Mouse (Mus musculus) Patski (cell line): ENCODE measurements around the gene Kcnab2. TPM values are rescaled to one million over a fixed set of nuclear protein-coding genes. Genes with fewer than 3 reads are reported as not detected.
A peak's percentile ranks its signal among the peaks of the same experiment; 100 is the strongest.

Experiments used
- ATAC-seq: fragments of 100-300 bp; one replicate; pipeline ENCODE4 v1.8.0; 2021
- CTCF ChIA-PET: fragments of 350-600 bp; sonication (Branson Sonifier 250); formaldehyde crosslinking; loops from one replicate; lab custom pipeline; 2022; ENCODE audit warnings: inconsistent platforms; lab: Charles Lee
- POLR2A ChIA-PET: fragments of 350-600 bp; sonication (Branson Sonifier 250); formaldehyde crosslinking; loops from one replicate; lab custom pipeline; 2022; ENCODE audit warnings: antibody characterized with exemption, inconsistent platforms; lab: Charles Lee
- DNase-seq: peaks from one replicate; pipeline ENCODE4 v3.0.0-alpha.2; 2011; ENCODE audit warnings: low read depth, low spot score
- H3K27me3 ChIP-seq: fragments of 371-371 bp; one replicate; pipeline ENCODE4 v1.5.1; 2021
- CTCF ChIP-seq: fragments of 100-300 bp; IDR thresholded peaks from one replicate; pipeline ENCODE4 v1.5.1; 2021
- in situ Hi-C: fragments of 300-500 bp; cut with MboI; formaldehyde crosslinking; loops from 3 replicates; pipeline ENCODE4 v1.11.1; 2018; ENCODE audit warnings: low pct_unique_long_range_greater_than_20kb, mixed read lengths
- polyA plus RNA-seq: library from polyadenylated mRNA; unstranded; gene quantifications from one replicate; pipeline ENCODE4 v1.2.3, GENCODE M21; 2021

Kcnab2 gene
- polyA plus RNA-seq, 1 experiment from 2014 or later = 5.6 TPM

DNA sequence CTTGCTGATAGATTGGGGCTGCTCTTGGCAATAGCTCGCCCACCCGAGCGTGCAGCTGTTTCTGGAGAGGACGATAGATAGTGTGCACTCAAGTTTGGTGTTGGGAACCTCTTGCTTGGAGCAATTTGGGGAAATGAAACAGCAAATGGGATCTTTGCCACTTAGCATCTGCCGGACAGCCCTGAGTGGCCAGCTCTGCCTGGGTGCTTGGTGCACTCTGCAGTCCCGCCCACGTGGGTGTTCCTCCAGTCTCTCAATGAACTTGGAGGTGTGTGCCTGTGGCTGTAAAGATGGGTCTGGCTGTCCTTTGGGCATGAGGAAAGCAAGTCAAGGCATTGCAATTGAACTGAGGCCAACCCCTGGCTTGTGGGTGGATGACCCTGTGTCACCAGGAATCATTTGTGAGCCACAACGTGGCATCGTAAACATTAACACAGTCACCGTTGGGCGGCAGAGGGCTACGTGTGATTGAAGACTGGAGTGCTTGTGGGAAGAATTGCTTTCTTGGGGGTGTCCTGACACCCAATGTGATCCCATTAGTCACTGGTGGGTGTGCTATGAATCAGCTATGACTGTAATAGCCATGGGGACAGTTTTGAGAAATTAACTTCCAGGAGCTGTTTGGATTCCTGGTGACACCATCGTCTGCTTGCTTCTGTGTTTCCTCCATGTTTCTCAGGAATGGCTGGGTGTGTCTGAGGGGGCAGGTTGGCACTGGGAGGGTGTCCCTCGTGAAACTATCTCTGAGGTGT is 123.6 kb downstream of the Kcnab2 start:
- H3K27me3 ChIP-seq = no peaks in the 10 kb centered on the region
- TF ChIP-seq CTCF = no peak
- ATAC-seq (peak; percentile 44), DNase-seq (peak; percentile 53)
- ChIA-PET CTCF (interaction anchor here (3.1 kb wide), 1 partner anchor 10 kb away, joined by 13 read pairs; no protein-coding TSS in a partner anchor), POLR2A (interaction anchor here (0.6 kb wide), 1 partner anchor 79 kb away, joined by 4 read pairs; no protein-coding TSS in a partner anchor)
- in situ Hi-C loops = no loop called here

DNA sequence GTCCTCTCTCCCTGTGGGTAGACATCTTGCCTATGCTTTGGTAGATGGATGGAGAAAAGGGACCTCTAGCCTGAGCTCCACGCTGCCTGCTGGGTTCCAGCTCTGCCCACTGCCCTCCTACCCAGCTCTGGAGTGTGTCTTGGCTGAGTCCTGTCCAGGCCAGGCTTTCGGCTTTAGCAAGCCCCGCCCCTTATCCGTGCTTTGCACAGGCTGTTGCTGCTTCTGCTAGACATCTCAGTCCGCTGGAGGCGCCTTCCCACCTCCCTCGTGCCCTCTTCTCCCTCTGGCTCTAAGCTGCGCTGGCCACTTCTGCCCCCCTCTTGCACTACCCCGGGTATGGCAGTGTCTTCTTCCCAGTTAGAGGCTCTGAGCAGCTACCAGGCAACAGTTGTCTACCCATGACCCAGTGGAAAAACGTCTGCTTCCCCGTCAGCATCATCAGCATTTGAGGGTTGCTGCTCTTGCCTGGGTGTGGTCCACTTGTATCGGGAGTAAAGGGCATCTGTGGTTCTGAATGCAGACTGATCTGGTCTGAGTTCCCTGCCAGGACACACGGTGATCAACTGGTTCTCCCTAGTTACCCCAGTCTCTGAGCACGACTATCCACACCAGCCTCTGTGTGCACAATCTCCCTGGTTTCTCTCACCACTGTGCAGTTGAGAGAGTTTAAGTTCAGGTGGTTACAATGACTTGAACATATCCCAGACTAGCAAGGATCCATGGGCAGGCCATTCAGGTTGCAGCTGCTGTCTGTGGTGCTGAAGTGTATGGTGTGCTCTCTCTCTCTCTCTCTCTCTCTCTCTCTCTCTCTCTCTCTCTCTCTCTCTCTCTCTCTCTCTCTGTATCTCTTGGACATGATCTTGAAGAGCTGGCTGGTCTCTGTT is 126.0 kb downstream of the Kcnab2 start:
- CTCF ChIA-PET = no interaction called here
- ATAC-seq = no peak

DNA sequence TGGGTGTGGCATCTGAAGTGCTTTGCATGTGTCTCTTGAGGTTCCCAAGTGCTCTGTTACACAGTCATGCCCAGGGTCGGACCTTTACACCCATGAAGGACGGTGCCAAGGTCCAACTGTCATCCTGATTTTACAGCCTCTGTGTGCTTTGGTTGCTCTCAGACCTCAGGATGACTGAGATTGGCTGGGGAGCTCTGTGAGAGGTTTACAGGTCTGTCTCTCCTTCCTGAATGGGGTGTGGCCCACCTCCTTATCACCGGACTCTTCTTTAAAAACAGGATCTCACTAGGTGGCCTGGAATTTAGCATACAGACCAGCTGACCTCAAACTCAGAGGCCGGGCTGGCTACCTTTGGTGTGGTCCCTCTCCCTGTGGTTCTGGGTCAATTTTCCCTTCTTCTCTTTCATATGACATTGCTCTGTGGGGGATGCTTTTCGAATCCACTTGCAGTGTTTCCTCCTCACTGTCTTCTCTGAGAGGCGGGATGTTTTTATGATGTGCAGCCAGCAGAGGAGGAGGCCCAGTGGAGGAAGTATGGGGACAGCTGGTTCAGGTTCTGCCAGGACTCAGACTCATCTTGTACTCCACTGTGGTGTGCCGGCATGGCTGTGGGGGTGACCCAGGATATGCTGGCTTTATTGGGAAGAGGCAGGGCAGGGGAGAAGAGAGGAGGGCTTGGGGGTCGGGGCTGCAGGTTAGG is 126.8 kb downstream of the Kcnab2 start:
- TF ChIP-seq CTCF = no peak
- ATAC-seq (no peak), DNase-seq (no peak)
- ChIA-PET CTCF (no interaction called here), POLR2A (no interaction called here)
- in situ Hi-C loops = no loop called here
- no peaks in the 10 kb centered on the region for H3K27me3 ChIP-seq

More for the DNA sequence above, 126.0 kb downstream of the Kcnab2 start:
- TF ChIP-seq CTCF = no peak
- no peak for DNase-seq
- POLR2A ChIA-PET = no interaction called here
- in situ Hi-C loops = no loop called here
- H3K27me3 ChIP-seq = no peaks in the 10 kb centered on the region

DNA sequence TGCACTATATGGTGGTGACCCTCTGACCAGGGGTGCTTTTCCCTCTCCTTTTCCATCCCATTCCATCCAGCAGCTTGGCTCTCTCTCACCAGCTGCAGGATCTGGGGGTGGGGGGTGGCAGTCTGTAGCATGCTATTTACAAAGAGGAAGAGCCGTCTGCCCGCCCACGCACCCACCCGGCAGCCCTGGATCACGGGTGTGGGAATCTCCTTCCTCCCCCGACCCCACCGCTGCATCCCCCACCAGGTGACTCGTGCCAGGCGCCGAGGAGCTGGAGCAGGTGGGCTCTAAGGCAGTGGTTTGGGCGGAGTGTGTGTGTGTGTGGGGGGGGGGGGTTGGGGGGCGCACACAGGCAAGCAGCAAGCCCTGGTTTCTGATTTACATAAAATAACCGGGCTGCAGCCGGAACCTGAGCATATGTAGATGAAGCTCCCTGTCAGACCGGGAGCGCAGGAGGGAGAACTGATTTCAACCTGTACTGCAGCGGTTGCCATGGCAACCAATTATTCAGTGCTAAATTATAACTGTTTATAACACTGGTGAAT is 127.8 kb downstream of the Kcnab2 start:
- no peaks in the 10 kb centered on the region for H3K27me3 ChIP-seq
- ChIA-PET POLR2A (no interaction called here), CTCF (no interaction called here)
- in situ Hi-C loops = loop anchor here (5.0 kb wide), 1 partner anchor 67 kb away; no protein-coding TSS in a partner anchor
- no peak for TF ChIP-seq CTCF
- DNase-seq (no peak), ATAC-seq (no peak)

DNA sequence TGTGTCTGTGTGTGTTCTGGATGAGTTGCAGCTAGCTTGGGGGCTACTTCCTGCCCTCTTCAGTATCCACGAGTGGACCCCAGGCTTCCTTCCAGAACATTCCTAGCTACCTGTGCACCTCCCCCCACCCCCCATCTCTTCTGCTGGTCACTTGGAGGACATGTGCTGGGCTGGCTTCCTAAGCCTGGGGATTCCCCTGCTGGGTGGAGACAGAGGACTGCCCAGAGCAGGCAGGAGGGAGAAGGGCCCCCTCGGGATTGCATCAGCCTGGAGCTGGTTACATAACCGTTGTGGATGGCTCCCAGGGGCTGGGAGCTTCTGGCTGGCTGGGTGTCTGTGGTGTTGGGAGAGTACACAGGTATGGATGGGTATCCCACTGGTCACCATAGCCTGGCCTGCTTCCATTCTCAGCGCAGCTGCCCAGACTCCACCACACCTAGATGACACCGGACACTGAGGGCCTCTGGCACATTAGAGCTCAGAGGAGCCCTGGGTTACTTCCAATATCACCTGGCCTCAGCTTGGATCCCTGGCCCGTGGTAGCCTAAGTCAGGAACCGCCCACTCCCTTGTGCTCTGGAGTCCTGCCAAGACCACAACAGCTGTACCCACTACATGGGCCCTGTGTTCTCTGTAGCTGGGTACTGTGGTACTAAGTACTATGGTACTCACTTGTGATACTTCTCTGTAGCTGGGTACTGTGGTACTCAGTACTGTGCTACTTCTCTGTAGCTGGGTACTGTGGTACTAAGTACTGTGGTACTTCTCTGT is 132.4 kb downstream of the Kcnab2 start:
- no peaks in the 10 kb centered on the region for H3K27me3 ChIP-seq
- in situ Hi-C loops = loop anchor here (5.0 kb wide), 1 partner anchor 72 kb away; no protein-coding TSS in a partner anchor
- ChIA-PET POLR2A (interaction anchor here (0.6 to 1.1 kb wide), 2 partner anchors 12 to 361 kb away, joined by 4 to 5 read pairs; no protein-coding TSS in a partner anchor), CTCF (interaction anchor here (0.8 to 2.9 kb wide), 10 partner anchors 8 to 90 kb away, joined by 3 to 17 read pairs (median 4); no protein-coding TSS in a partner anchor)
- ATAC-seq = peak; percentile 46
- peak; percentile 71 for DNase-seq
- no peak for TF ChIP-seq CTCF

DNA sequence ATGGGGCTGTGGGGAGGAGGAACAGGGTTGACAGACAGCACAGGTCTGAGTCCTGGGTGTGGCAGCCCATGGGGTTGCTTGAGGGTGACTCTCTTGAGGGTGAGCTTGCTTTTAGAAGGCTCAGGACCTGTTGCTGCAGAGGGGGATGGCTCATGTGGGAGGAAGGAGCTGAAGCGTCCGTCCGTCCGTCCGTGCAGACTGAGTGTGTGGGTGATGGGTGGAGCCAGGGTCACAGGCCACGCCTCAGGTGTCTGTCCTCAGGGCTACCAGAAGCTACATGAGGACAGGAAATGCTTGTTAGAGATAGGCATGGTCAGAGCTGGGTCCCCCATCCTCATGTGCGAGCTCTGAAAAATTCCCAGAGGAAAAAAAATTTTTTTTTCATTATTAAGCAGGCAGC is 133.0 kb downstream of the Kcnab2 start:
- in situ Hi-C loops = loop anchor here (5.0 kb wide), 1 partner anchor 73 kb away; no protein-coding TSS in a partner anchor
- ChIA-PET CTCF (interaction anchor here (0.8 to 2.9 kb wide), 11 partner anchors 9 to 90 kb away, joined by 3 to 17 read pairs (median 5); no protein-coding TSS in a partner anchor), POLR2A (interaction anchor here (1.1 kb wide), 1 partner anchor 12 kb away, joined by 5 read pairs; no protein-coding TSS in a partner anchor)
- no peaks in the 10 kb centered on the region for H3K27me3 ChIP-seq
- peak; percentile 26 for ATAC-seq
- DNase-seq = no peak
- no peak for TF ChIP-seq CTCF

DNA sequence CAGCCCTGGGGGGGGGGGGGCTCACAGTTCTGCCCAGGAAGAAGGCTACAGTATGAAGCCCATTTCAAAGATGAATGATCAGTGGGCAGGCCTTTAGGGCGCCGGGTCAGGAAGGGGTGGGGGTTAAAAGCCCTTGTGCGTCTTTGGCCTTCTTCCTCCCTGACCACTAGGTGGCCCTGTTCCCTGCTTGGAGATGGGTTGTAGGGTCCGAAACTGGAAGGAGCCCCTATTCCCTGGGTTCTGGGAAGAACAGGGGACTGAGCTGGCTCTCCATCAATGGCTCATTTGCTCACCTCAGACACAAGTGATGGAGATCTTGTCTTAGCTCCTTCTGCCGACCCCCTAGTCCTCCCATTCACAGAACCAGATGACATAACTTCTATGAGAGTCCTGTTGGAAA is 134.4 kb downstream of the Kcnab2 start:
- TF ChIP-seq CTCF = no peak
- in situ Hi-C loops = no loop called here
- ChIA-PET CTCF (interaction anchor here (0.9 to 2.9 kb wide), 7 partner anchors 10 to 86 kb away, joined by 3 to 17 read pairs (median 3); no protein-coding TSS in a partner anchor), POLR2A (interaction anchor here (1.0 kb wide), 1 partner anchor 68 kb away, joined by 3 read pairs; no protein-coding TSS in a partner anchor)
- no peaks in the 10 kb centered on the region for H3K27me3 ChIP-seq
- ATAC-seq (no peak), DNase-seq (no peak)

Other genes with a start within 250 kb of the Kcnab2 start
- 21.1 TPM for gene Gpr153, start 203.6 kb downstream of the Kcnab2 start, polyA plus RNA-seq
- 0.12 TPM for gene Hes3, start 186.2 kb downstream of the Kcnab2 start, polyA plus RNA-seq
- gene Icmt, start 180.6 kb downstream of the Kcnab2 start, polyA plus RNA-seq = 42.2 TPM
- 0.17 TPM for gene Rnf207, start 158.9 kb downstream of the Kcnab2 start, polyA plus RNA-seq
- gene Rpl22, start 152.1 kb downstream of the Kcnab2 start, polyA plus RNA-seq = 562 TPM
- 0.96 TPM for gene Chd5, start 139.2 kb downstream of the Kcnab2 start, polyA plus RNA-seq
- gene Nphp4, start 1.2 kb downstream of the Kcnab2 start, polyA plus RNA-seq = 7.0 TPM